Mouse (Mus musculus): ENCODE measurements around the gene Twistnb.

The Twistnb gene

GRCm38 (mm10) chr12:33429387-33430160 lies at the start of gene Twistnb:
Gene Twistnb, plus strand, starts transcription at chr12:33429635.
- DNase-seq (ENCODE audit: low read depth): peak; percentile 99

DNA sequence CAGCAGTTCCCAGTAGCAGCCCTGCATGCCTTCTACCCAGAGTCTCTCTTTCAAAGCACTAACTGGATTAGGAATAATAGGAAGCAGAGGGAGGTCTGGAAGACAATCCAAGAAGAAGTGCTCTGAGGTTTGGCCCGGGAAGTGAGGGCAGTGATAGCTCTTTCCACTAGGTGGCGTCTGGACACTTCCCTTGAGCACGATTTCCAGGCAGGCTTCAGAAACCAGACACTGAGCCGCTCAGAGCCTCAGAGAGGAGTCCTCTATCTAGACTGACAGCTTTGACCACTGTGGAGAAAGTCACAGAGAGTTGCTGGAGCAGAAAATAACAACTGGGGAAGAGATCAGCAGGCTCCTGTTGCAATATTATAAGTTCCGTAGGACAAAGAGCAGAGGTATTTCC lies 40.6 kb upstream of the Twistnb start:
- peak; percentile 72 for DNase-seq (ENCODE audit: low read depth)

- no peak for DNase-seq (ENCODE audit: low read depth)
Observed at GRCm38 (mm10) chr12:33390844-33391560, 38.4 kb upstream of the Twistnb start.

- DNase-seq (ENCODE audit: low read depth): no peak
Observed at GRCm38 (mm10) chr12:33394804-33395623, 34.4 kb upstream of the Twistnb start, which contains the start of gene Efcab10. Gene Efcab10, plus strand, starts transcription at chr12:33394854.

GRCm38 (mm10) chr12:33403265-33403693 lies 26.2 kb upstream of the Twistnb start:
- DNase-seq (ENCODE audit: low read depth): no peak

GRCm38 (mm10) chr12:33404996-33405395 lies 24.4 kb upstream of the Twistnb start:
- no peak for DNase-seq (ENCODE audit: low read depth)

- no peak for DNase-seq (ENCODE audit: low read depth)
Observed at GRCm38 (mm10) chr12:33405398-33406026, 23.9 kb upstream of the Twistnb start.

GRCm38 (mm10) chr12:33411580-33412151 lies 17.8 kb upstream of the Twistnb start:
- DNase-seq (ENCODE audit: low read depth): peak; percentile 52

- DNase-seq (ENCODE audit: low read depth): peak; percentile 62
Observed at GRCm38 (mm10) chr12:33424329-33424728, 5.1 kb upstream of the Twistnb start.

- DNase-seq (ENCODE audit: low read depth): no peak
Observed at GRCm38 (mm10) chr12:33427293-33427692, 2.1 kb upstream of the Twistnb start.

DNA sequence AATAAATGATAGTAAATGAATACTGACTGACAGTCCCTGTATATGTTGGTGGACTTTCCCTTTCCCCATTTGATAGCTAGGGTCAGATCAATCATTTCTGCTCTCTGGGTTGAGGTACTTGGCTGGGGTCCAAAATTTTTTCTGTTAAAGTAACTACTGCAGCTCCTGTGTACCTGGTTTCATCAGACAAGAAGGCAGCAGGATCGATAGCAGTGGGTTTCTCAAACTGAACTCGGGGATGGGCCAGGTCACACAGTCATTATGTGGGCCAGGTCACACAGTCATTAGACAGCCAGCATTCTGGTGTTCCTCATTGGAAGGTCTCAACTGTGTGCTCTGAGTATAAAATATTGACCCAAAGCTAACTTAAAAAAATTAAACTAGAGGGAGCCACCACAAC lies 1.7 kb upstream of the Twistnb start:
- DNase-seq (ENCODE audit: low read depth): no peak

- DNase-seq (ENCODE audit: low read depth): peak; percentile 68
Observed at GRCm38 (mm10) chr12:33433812-33434211, 4.4 kb downstream of the Twistnb start.

- DNase-seq (ENCODE audit: low read depth): peak; percentile 64
Observed at GRCm38 (mm10) chr12:33434758-33435157, 5.3 kb downstream of the Twistnb start.

DNA sequence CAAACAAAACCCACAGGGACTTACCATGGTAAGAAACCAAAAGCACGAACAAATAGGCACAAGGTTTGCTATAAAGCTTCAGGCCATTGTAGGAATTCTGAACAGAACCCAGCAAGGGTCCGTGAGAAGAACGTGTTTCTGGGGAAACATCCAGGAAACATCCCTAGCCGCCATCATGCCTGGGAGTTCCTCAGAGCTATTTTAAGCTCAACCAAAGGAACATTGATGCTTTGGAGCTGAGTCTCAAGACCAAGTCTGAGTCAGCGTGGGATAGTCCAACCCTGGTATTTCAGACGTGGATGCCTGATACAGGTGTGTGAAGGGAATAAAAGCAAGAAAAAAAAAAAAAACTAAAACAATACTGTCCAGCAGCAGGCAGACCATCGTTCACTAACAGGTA lies 26.0 kb downstream of the Twistnb start:
- no peak for DNase-seq (ENCODE audit: low read depth)

GRCm38 (mm10) chr12:33456242-33456641 lies 26.8 kb downstream of the Twistnb start:
- DNase-seq (ENCODE audit: low read depth): no peak

GRCm38 (mm10) chr12:33480975-33481374 lies 51.5 kb downstream of the Twistnb start:
- no peak for DNase-seq (ENCODE audit: low read depth)

GRCm38 (mm10) chr12:33482931-33483330 lies 53.5 kb downstream of the Twistnb start:
- DNase-seq (ENCODE audit: low read depth): no peak
